Mouse (Mus musculus) ovary, adult 10 weeks (tissue): ENCODE data around the gene Agbl3. TPM values are rescaled to one million over a fixed set of nuclear protein-coding genes. Genes with fewer than 3 reads are reported as not detected.

Experiments used
- polyA plus RNA-seq: library from polyadenylated mRNA; stranded (reverse); fragments of 350-450 nt; fragmentation: Illumina TruSeq; extraction: RNeasy Lipid Tissue Mini Kit (QIAGEN cat#74804); gene quantifications from one replicate; pipeline ENCODE4 v1.2.3, GENCODE M21; 2014

The Agbl3 gene
- 31.4 TPM for polyA plus RNA-seq

GRCm38 (mm10) chr6:34780231-34780942, at the start of gene Agbl3:
Agbl3 (plus strand) TSS chr6:34780432.

GRCm38 (mm10) chr6:34862791-34863403, 82.7 kb downstream of the Agbl3 start, which contains the start of gene Tmem140:
Tmem140 (plus strand) TSS chr6:34863146.

GRCm38 (mm10) chr6:34877509-34878321, 97.5 kb downstream of the Agbl3 start, which contains the start of gene Cyren:
Cyren (minus strand) TSS chr6:34878060.

Other genes with a start within 250 kb of the Agbl3 start
- 809 TPM for gene Cald1, start 181.9 kb upstream of the Agbl3 start, polyA plus RNA-seq
- gene Tmem140, start 82.7 kb downstream of the Agbl3 start, polyA plus RNA-seq: 11.8 TPM
- gene Cyren, start 97.6 kb downstream of the Agbl3 start, polyA plus RNA-seq: 0.83 TPM
- 3.3 TPM for gene Wdr91, start 130.4 kb downstream of the Agbl3 start, polyA plus RNA-seq
- not detected for gene Stra8, start 139.7 kb downstream of the Agbl3 start, polyA plus RNA-seq
- gene Slc23a4, start 208.0 kb downstream of the Agbl3 start, polyA plus RNA-seq: not detected